Mouse (Mus musculus) layer of hippocampus, adult 9-10 months (tissue): ENCODE measurements at regions not wholly inside any gene's neighbourhood (a gene's known extent, or its start where the extent isn't known, plus 50 kb on each side); places are given as distances from the start of the nearest gene placed in this dataset.

Experiments used
- DNase-seq: peaks from one replicate; pipeline ENCODE4 v3.0.0; 2022; ENCODE audit warnings: low spot score

DNA sequence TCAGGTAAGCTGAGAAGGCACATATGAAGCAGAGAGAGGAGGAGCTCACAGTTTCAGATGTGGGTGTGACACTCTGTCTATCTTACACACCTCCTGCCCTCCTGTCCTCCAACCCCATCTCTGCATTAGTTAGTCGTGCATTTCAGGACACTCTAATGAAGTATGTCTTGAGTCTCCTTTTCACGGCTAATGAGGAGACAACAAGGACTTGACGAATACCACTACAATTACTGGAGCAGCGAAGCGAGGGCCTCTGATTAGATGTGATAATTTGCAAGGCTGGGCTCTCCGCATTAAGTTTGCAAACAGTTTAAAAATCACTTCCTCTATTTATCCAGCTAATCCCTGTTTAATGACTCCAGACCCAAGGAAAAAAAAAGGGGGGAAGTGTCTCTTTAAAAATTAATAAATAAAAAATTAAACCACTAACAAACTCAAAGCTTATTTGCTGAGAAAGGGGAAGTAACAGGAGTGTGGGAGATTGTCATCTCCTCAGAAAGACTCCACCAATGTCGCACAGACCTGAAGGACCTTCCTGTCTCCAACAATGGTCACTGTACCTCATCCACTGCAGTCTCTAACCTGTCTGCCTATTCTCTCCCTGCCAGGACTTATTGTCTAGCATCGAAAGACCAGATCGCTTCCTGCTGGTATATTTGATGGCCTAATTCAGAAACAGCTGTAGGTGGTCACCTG lies 157.5 kb upstream of the Zmiz1 start:
- DNase-seq = no peak

DNA sequence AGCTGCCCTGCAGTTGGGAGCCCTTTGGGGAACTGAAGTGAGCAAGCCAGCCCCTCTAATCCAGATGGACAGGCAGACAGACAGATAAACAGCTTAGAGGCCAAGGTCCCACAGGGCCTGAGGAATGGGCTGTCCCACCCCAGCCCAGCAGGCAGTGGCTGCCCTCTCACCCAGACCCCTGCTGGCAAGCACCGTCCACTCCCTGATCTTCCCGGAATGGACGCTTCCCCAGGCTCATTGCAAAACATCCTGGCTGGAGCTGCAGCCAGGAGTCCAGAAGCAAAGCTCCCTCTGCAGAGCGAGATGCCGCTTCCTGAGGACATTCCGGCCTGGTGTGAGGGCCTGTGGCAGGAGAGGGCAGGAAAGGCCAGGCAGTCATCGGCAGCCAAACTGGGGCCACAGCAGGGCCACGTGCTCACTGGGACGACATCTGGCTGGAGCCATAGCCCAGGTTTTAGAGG lies 154.6 kb upstream of the Zmiz1 start:
- DNase-seq = no peak

- no peak for DNase-seq
Measured at GRCm38 (mm10) chr14:25306166-25306565, 152.8 kb upstream of the Zmiz1 start.

DNA sequence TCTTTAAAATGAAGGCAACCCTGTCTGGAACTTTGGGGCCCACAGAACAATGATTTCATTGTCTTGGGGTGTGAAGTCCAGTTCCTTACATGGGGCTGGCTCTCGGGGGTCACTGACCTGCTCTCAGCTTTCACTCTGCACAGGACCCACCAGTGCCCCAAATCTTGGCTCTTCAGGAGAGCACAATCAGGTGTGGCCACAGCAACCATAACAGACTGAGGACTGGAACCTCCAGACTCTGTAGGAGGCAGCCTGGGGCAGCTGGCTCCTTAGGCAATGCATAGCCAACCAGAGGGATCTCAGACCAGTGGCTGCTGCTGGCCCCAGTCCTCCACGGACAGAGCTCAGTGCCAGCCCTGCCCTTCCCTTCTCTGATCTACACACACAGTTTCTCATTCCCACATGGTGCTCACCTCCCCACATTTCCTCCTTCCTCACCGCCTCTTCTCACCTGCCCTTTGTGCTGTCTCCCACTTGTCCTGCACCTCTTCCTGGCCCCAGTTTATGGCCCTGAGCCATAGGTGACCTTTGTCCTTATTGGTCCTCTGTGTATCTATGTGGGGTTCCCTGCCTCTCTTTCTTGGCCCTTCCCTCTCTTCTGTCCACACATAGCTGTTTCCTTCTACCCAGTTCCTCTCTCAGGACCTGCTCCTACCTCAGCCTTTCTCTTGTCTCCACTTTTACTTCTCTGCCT lies 151.9 kb upstream of the Zmiz1 start:
- DNase-seq = no peak

- DNase-seq = no peak
Measured at GRCm38 (mm10) chr14:25308051-25308450, 150.9 kb upstream of the Zmiz1 start.

- no peak for DNase-seq
Measured at GRCm38 (mm10) chr14:25310671-25311151, 148.3 kb upstream of the Zmiz1 start.

DNA sequence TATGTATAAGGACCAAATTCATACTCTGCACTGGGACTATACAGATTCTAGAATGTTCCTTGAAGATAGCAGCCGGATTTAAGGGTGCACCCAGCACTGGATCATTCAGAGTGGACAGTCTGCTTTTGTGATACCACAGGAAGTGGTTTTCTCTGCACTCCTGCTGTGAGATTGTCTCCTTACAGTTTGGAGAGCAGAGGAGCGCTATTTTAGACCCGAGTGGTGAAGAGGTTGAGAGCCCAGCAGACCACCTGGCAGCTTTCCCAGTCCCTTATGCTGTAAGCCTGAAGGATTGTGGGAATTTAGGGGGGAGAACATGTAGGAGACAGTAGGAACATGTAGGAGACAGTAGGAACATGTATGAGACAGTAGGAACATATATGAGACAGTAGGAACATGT lies 147.5 kb upstream of the Zmiz1 start:
- no peak for DNase-seq

DNA sequence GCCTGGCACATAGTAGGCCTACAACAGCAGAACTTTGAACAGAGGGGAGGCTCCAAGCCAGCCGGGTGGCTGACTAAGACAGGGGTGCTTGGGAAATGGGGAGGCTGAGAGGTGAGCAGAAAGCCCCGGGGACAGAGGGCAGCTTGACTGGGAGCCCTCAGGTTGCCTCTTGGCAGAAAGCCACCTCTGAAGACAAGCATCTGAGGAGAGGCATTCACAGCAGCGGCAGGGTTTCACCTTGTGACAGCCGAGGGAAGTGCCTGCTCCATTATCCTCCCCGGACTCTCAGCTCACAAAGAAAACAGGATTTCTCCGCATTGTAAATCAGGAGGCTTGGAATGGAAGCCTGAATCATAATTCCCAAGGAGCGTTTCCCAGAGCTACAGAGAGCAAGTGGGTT lies 146.8 kb upstream of the Zmiz1 start:
- no peak for DNase-seq

DNA sequence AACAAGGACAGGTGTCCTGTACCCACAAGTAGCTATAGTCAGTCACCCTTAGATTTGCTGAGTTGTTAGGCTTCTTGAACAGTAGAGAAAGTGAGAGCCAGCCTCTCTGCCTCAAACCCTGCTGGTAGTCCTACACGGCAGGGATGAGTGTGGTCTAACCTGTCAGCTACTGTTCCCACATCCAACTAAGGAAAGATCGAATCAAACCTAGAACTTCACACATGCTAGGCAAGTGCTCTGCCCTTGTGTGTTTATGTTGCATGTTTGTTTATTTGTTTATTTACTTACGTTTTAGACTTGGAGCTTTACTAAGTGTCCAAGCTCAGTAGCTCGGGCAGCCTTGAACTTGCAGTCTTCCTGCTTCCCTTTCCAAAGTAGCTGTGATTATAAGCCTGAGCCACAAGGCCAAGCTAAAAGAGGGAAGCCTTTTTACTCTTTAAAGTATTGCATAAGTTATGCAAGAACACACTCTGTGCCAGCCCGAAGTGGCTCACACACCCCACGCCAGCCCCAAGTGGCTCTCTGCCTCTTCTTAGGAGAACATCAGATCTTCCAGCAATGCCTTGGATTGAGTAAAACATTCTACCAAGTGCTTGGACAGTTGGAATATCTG lies 146.1 kb upstream of the Zmiz1 start:
- no peak for DNase-seq

DNA sequence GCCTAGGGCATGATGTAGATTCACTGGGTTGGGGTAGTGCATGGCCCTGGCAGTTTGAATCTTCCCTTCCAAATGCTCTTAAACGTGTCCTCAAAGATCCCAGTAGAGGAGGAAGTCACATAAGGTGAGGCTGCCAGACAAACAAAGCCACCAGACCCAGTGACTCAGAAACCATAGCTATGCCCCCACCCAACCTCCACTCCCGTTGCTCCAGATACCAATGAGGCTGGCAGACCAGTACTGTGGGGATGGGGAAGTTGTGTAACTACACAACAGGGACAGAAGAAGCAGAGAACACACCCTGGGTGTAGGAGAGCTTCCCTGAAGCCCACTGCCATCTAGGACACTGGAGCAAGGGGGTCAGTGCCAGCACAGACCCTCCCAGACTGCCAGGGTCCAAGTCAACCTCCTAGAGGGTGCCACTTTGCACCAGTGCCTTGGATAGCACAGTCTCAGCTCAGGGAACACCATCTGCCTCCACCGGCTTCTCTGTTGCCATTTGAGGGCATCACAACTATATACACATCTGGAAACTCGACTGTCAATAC lies 145.2 kb upstream of the Zmiz1 start:
- no peak for DNase-seq

GRCm38 (mm10) chr14:25316491-25316890 lies 142.5 kb upstream of the Zmiz1 start:
- DNase-seq = no peak

- peak; percentile 75 for DNase-seq
Measured at GRCm38 (mm10) chr14:25317680-25318471, 141.1 kb upstream of the Zmiz1 start.

DNA sequence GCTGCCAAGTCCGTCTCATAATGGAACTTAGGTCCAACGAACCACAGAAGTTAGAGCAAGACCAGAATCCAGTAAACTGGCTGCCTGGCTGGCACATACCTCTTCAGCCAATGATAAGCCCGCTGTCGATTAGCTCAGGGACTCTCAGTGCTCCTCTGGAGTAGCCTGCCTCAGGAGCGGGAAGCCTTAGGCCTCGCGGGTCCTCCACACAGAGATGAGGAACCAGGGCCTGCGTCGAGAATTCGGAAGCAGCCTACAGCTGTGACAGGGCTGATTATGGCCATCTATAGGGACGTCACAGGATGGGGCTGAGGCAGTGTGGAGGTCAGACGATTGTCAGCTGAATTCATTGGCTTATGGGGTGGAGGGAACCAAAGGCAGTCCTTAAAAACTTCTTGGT lies 140.1 kb upstream of the Zmiz1 start:
- DNase-seq = no peak

DNA sequence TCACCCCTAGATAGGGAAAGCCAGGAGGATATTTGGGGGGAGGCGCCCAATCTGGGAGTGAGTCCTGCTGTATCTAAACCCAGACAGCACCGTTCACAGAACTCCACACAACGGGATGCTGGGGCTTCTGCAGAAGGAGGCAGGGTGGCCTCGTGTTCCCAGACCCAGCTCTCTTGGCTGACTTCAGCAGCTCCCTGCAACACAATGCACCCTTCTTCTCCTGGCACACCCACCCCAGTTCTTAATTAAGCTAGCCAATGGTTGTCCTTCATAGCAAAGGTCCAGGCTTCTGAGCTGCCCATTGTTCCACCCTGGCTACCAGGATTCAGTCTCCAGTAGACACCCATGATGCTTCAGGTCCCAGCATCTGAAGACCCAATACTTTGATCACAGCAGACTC lies 138.8 kb upstream of the Zmiz1 start:
- peak; percentile 29 for DNase-seq

DNA sequence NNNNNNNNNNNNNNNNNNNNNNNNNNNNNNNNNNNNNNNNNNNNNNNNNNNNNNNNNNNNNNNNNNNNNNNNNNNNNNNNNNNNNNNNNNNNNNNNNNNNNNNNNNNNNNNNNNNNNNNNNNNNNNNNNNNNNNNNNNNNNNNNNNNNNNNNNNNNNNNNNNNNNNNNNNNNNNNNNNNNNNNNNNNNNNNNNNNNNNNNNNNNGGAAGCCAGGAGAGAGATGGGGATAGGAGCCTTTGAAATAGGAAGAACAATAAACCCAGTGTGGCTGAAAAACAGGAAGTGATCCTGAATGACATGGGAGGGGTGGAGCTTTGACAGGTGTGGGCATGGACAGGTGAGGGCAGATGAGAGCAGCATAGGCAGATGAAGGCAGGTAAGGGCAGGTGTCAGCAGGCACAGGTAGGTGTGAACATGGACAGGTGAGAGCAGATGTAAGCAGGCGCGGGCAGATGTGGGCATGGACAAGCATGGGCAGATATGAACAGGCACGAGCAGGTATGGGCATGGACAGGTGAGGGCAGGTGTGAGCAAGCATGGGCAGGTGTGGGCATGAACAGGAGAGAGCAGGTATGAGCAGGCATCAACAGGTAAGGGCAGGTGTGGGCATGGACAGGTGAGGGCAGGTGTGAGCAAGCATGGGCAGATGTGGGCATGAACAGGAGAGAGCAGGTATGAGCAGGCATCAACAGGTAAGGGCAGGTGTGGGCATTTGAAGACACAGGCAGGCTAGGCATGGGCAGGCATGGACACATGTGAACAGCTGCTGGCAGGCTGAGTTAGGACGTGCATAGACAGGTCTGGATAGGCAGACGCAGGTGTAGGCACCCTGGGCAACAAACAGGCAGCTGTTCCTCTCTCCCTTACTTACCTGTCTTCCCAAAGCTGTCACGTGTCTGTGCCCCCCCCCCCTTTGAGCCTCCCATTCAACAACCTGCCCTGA lies 135.2 kb upstream of the Zmiz1 start:
- no peak for DNase-seq

DNA sequence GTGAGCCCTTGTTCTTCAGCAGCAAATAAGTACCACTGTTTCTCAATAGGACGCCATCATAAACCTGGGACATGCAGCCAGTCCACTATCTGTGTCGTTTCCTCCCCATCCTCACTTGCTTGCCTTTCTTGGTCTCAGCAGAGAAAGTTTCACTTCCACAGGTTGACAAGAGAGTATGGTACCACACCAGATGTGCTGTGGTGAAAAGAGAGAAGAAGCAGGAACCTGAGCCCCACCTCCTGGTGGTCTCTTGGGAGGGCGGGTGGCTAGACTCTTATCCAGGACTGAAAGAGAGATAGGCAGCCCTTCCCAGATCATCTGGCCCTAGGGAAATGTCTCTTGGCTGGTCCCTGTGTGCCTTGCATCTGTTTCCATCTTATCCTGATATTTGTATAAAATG lies 133.1 kb upstream of the Zmiz1 start:
- DNase-seq = no peak

DNA sequence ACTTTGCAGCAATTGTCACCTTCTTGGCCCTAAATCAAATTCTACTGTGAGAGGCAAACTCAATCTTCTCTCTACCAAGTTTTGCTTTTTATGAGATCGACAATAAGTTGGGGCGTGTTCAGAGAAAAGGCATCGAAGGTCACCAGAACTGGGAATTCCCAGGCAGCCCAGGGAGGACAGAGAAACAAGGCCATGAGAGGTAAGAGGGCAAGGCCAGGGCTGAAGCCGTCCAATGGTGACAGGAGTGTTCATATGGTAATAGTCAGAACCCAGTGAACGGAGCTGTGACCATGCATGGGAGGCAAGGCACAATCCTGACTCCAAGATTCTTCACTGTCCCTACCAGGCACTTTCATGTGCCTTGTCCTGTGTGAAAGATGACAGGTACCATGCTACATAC lies 130.8 kb upstream of the Zmiz1 start:
- DNase-seq = no peak

DNA sequence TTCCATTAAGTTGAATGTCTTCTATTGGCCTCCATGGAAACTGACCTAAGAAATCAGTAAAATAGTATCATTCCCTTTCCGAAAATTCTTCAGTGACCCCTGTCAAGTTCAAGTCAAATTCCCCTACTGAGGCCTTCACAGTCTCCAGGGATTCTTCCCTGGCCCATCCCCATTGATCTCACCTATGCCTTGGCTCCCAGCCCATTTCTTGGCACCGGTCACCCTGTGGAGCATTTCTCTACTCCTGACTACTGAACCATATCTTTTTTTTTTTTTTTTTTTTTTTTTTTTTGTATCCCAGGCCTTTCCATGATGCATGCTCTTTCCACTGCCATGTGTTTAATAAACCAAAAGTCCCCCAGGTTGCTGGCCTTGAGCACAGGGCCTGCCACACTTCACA lies 124.8 kb upstream of the Zmiz1 start:
- no peak for DNase-seq

DNA sequence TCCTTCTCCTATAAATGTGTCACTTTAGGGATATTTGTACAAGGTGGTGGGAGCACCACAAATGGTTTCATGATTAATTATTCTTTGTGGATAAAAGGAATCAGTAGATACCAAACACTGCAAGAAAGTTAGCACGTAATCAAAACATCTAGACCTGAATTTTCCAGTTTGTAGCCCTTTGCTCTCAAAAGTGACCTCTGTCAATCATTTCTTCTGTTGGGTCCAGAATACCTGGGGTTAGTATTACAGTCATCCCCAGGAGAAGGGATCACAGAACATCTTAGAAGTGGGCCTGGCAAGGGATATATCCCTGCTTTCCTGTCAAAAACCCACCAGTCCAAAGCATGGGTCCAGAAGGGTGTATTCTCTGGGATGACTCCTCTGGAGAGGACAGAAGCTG lies 122.1 kb upstream of the Zmiz1 start:
- no peak for DNase-seq

DNA sequence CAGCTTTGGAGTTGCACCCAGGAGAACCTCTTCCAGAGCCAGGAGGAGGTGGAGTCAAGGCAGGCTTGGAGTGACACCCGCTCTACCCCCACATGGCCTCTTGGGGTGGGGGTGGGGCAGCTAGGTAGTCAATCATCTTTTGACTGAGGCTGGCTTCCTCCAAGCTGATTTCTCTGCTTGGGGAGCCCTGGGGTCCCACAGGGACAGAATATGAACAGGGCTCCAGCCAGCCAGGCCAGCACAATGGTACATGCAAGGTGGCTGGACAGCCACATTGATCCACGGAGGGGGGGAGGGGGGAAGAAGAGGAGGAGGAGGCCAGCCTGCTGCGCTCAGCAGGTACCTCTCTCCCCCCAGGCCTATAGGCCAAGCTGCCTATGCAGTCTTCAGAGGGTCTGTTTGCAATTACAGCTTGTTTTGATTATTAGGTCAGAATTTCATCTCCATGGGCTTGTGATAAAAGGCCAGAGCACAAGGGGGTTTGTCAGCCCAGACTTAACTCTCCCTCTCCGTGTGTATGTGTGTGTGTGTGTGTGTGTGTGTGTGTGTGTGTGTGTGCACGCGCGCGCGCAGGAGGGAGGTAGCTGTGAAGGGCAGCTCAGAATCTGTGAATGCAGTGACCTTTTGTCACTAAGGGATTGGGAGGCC lies 120.5 kb upstream of the Zmiz1 start:
- DNase-seq = no peak

DNA sequence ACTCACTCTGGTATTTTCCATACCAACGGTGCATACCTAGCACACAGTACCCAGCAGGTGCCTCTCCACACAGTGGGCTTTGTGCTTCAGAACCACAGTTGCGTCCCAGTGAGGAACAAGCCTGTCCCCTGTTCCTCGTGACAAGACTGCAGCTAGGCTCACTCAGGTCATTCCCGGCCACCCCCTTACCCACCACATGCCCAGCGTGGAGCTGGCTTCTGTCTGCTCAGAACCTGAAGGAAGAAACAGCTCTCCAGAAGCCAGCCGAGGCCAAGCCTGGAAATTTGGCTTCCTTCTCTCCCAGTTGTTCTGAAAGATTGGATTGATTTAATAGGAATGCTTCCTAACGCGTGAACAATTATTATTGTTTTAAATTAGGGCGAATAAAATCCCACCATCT lies 118.1 kb upstream of the Zmiz1 start:
- DNase-seq = no peak
